Mouse (Mus musculus) heart, adult 2 months (tissue): ENCODE measurements around the gene Asb10. TPM values are rescaled to one million over a fixed set of nuclear protein-coding genes. Genes with fewer than 3 reads are reported as not detected.

Experiments used
- DNase-seq, 2 experiments: peaks; one replicate each; pipeline ENCODE4 v3.0.0; 2021
- H3K27ac ChIP-seq: fragments of 200-600 bp; 2 replicates; pipeline ENCODE4 v1.8.1; 2022
- H3K27me3 ChIP-seq: fragments of 200-500 bp; 2 replicates; pipeline ENCODE4 v1.6.1; 2012; ENCODE audit warnings: mild to moderate bottlenecking, low read length, inconsistent platforms, mixed read lengths; ENCODE audit not compliant: control insufficient read depth, insufficient read depth
- H3K36me3 ChIP-seq: fragments of 200-500 bp; 2 replicates; pipeline ENCODE4 v1.6.1; 2012; ENCODE audit warnings: low read length, inconsistent platforms; ENCODE audit not compliant: control insufficient read depth, insufficient read depth
- H3K4me1 ChIP-seq: fragments of 200-500 bp; 2 replicates; pipeline ENCODE4 v1.6.1; 2011; ENCODE audit warnings: low read length; ENCODE audit not compliant: control insufficient read depth, insufficient read depth
- H3K4me3 ChIP-seq: fragments of 200-600 bp; 2 replicates; pipeline ENCODE4 v1.8.1; 2022
- H3K79me2 ChIP-seq: fragments of 200-500 bp; replicated peaks from 2 replicates; pipeline ENCODE4 v1.6.1; 2012; ENCODE audit warnings: mild to moderate bottlenecking, inconsistent platforms, low read length, moderate library complexity, mixed read lengths; ENCODE audit not compliant: control insufficient read depth, insufficient read depth
- H3K9ac ChIP-seq: fragments of 200-500 bp; 2 replicates; pipeline ENCODE4 v1.6.1; 2012; ENCODE audit warnings: low read depth, mild to moderate bottlenecking, control low read depth, inconsistent platforms, low read length, mixed read lengths
- CTCF ChIP-seq: fragments of 200-600 bp; IDR thresholded peaks from 2 replicates; pipeline ENCODE4 v1.8.1; 2022; ENCODE audit warnings: antibody characterized with exemption, mild to moderate bottlenecking, moderate library complexity
- EP300 ChIP-seq: fragments of 200-500 bp; IDR thresholded peaks from 2 replicates; pipeline ENCODE4 v1.6.1; 2011; ENCODE audit warnings: low read depth, low read length, control low read depth; ENCODE audit not compliant: insufficient read depth
- POLR2A ChIP-seq: fragments of 200-500 bp; IDR thresholded peaks from 2 replicates; pipeline ENCODE4 v1.6.1; 2011; ENCODE audit warnings: mild to moderate bottlenecking, low read depth, low read length, control low read depth; ENCODE audit not compliant: insufficient read depth
- WGBS: fragments of 180-500 bp; shearing (Covaris S2); methylation state at CpG from one replicate; pipeline ENCODE4 v1.1.7; 2018; 5-methylcytosine and 5-hydroxymethylcytosine counted together
- intact Hi-C: fragments of 180-260 bp; cut with DNase I; formaldehyde crosslinking; loops from one replicate; pipeline ENCODE4 v1.15.1; 2025
- long read RNA-seq: library from polyadenylated mRNA; stranded (forward); transcript quantifications from one replicate; pipeline ENCODE4 v2.0.0, GENCODE M21; 2021
- polyA plus RNA-seq: library from polyadenylated mRNA; depleted of rRNA; stranded (reverse); fragments of >200 nt; gene quantifications from 2 replicates; pipeline ENCODE4 v1.2.3, GENCODE M21; 2012; rRNA removed
- total RNA-seq, 2 experiments: library from RNA; stranded (reverse); gene quantifications; 2 replicates each; pipeline ENCODE4 v1.2.3; 2021

Asb10 gene
- total RNA-seq = 10 to 100 TPM; 80.8 to 93.5 TPM
- 138 and 163 TPM in 2 replicates for polyA plus RNA-seq
- long read RNA-seq, transcript Asb10-201 (6 exons, 2,327 nt) = major isoform, 40 of 77 reads
- long read RNA-seq, partial matches to known transcripts = 6 of 77 reads
- long read RNA-seq, other reads (novel, unspliced or antisense) = 31 of 77 reads

GRCm38 (mm10) chr5:24540387-24541143 lies at the start of gene Asb10:
Asb10 (minus strand) TSS chr5:24540978.
- Histone ChIP-seq H3K36me3 (no peaks in the 10 kb centered on the region), H3K27me3 (no peaks in the 10 kb centered on the region), H3K4me1 (peaks cover 5% of the 10 kb centered on the region), H3K4me3 (peak within 1 kb of the TSS; percentile 46), H3K79me2 (no peaks in the 10 kb centered on the region), H3K9ac (peak within 1 kb of the TSS; percentile 71), H3K27ac (peak within 1 kb of the TSS; percentile 90)
- WGBS = 3% methylated on average over 14 of the region's 14 CpGs
- intact Hi-C loops = loop anchor here (5.0 kb wide), 1 partner anchor 37 kb away; the partner anchor contains the start of gene Abcf2
- peak; percentile 55 for TF ChIP-seq EP300
- TF ChIP-seq CTCF = peak; percentile 15; the same call in 1 of the 2 replicates
- peak; percentile 80 for TF ChIP-seq POLR2A
- peak; percentile 76 to 83 for DNase-seq

- Histone ChIP-seq H3K36me3 (no peaks in the 10 kb centered on the region), H3K4me1 (peaks cover 3% of the 10 kb centered on the region), H3K4me3 (no peak overlapping the region), H3K79me2 (no peaks in the 10 kb centered on the region), H3K27me3 (no peaks in the 10 kb centered on the region), H3K9ac (no peak overlapping the region), H3K27ac (no peak overlapping the region)
- 87% methylated on average over 20 of the region's 20 CpGs for WGBS
- no peak for DNase-seq
- TF ChIP-seq CTCF (no peak), POLR2A (no peak), EP300 (no peak)
- intact Hi-C loops = no loop called here
Measured at GRCm38 (mm10) chr5:24589511-24590500, 49.0 kb upstream of the Asb10 start.

- intact Hi-C loops = no loop called here
- peak overlapping the region; percentile 84 for H3K9ac ChIP-seq
- no peaks in the 10 kb centered on the region for H3K79me2 ChIP-seq
- 12% methylated on average over 4 of the region's 4 CpGs for WGBS
- no peaks in the 10 kb centered on the region for H3K27me3 ChIP-seq
- H3K4me1 ChIP-seq = peaks cover 3% of the 10 kb centered on the region
- H3K4me3 ChIP-seq = peak overlapping the region; percentile 66
- H3K27ac ChIP-seq = peak overlapping the region; percentile 75
- H3K36me3 ChIP-seq = no peaks in the 10 kb centered on the region
- DNase-seq = no peak
- TF ChIP-seq EP300 (no peak), CTCF (no peak), POLR2A (no peak)
Measured at GRCm38 (mm10) chr5:24587200-24587577, 46.4 kb upstream of the Asb10 start.

GRCm38 (mm10) chr5:24586547-24587199 lies 45.9 kb upstream of the Asb10 start, which contains the start of gene Chpf2:
Chpf2 (plus strand) TSS chr5:24586741.
- Histone ChIP-seq H3K36me3 (no peaks in the 10 kb centered on the region), H3K4me3 (peak within 1 kb of the TSS; percentile 66), H3K4me1 (peaks cover 3% of the 10 kb centered on the region), H3K27ac (peak within 1 kb of the TSS; percentile 75), H3K79me2 (no peaks in the 10 kb centered on the region), H3K27me3 (no peaks in the 10 kb centered on the region), H3K9ac (peak within 1 kb of the TSS; percentile 84)
- TF ChIP-seq POLR2A (peak; percentile 77), CTCF (peak; percentile 21; the same call in 1 of the 2 replicates), EP300 (0 out of 2 replicates have a peak, but pooled peaks have one; percentile 37)
- 1% methylated on average over 43 of the region's 43 CpGs for WGBS
- intact Hi-C loops = loop anchor here (1.0 kb wide), 1 partner anchor 9 kb away; the partner anchor contains the start of gene Abcf2
- DNase-seq = peak; percentile 86 to 88

- intact Hi-C loops = loop anchor here (1.0 kb wide), 1 partner anchor 9 kb away; the partner anchor contains the start of gene Abcf2
- peak overlapping the region; percentile 75 for H3K27ac ChIP-seq
- peak overlapping the region; percentile 84 for H3K9ac ChIP-seq
- no peaks in the 10 kb centered on the region for H3K36me3 ChIP-seq
- TF ChIP-seq EP300 = no peak
- no peak for TF ChIP-seq CTCF
- no peak for TF ChIP-seq POLR2A
- WGBS = 9% methylated on average over 8 of the region's 8 CpGs
- peaks cover 3% of the 10 kb centered on the region for H3K4me1 ChIP-seq
- no peak for DNase-seq
- no peaks in the 10 kb centered on the region for H3K79me2 ChIP-seq
- H3K4me3 ChIP-seq = peak overlapping the region; percentile 66
- no peaks in the 10 kb centered on the region for H3K27me3 ChIP-seq
Measured at GRCm38 (mm10) chr5:24586106-24586505, 45.3 kb upstream of the Asb10 start.
